Mouse (Mus musculus): ENCODE measurements at regions not wholly inside any gene's neighbourhood (a gene's known extent, or its start where the extent isn't known, plus 50 kb on each side); places are given as distances from the start of the nearest gene placed in this dataset.

DNA sequence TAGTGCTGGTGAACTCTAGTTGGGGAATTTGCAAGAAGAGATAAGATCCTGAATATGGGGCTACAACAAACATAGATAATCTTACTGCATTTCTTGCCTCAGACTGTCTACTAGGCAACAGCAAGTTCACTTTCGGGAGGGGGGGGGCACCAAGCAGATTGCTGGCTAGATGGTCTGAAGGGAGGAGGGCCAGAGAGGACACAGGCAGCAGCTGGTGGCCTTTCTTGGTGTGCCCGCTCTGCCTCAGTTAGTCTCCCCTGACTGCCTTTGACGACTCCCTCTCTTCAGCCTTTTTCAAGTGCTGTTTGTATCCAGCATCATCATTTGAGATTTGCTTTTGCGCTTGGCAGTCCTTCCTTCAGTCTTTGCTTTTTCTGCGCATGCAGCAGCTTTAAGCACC lies 242.2 kb downstream of the 1500009L16Rik start:
- Histone ChIP-seq H3K4me3 (ENCODE audit: insufficient read depth, poor library complexity, severe bottlenecking) (no peak overlapping the region), H3K79me2 (ENCODE audit: control insufficient read depth, insufficient read depth) (no peaks in the 10 kb centered on the region), H3K79me3 (ENCODE audit: low read depth) (no peaks in the 10 kb centered on the region), H3K27me3 (ENCODE audit: control insufficient read depth, insufficient read depth, insufficient read length) (no peaks in the 10 kb centered on the region), H3K36me3 (ENCODE audit: control insufficient read depth, insufficient read depth) (no peaks in the 10 kb centered on the region), H3ac (ENCODE audit: control insufficient read depth, insufficient read length, low read depth) (no peak overlapping the region)
- no peak for TF ChIP-seq FOSL1 (IDR thresholded peaks at IDR 0.05; ENCODE audit: insufficient read depth, low read length, poor library complexity, severe bottlenecking)

DNA sequence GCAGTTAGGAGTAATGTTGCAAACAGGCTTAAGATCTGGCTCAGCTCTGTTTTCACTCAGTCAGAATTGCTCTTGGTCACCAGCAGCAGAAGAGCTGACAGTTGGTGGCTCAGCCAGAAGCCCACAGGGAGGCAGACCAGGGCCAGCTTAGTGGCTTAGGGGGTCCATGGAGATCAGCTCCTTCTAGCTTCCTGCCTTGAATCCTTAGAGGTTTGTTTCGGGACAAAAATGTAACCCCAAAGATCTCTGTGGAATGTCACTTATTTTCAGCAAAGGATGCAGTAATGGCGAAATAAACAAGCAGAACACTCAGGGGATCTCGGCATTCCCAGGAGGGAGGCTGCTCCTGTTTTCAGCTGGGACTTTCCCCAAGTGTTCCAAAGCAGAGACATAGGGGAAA lies 247.8 kb downstream of the 1500009L16Rik start:
- Histone ChIP-seq H3K79me2 (ENCODE audit: control insufficient read depth, insufficient read depth) (no peaks in the 10 kb centered on the region), H3ac (ENCODE audit: control insufficient read depth, insufficient read length, low read depth) (no peak overlapping the region), H3K4me3 (ENCODE audit: insufficient read depth, poor library complexity, severe bottlenecking) (no peak overlapping the region), H3K79me3 (ENCODE audit: low read depth) (no peaks in the 10 kb centered on the region), H3K27me3 (ENCODE audit: control insufficient read depth, insufficient read depth, insufficient read length) (no peaks in the 10 kb centered on the region), H3K36me3 (ENCODE audit: control insufficient read depth, insufficient read depth) (no peaks in the 10 kb centered on the region)
- TF ChIP-seq FOSL1 (IDR thresholded peaks at IDR 0.05; ENCODE audit: insufficient read depth, low read length, poor library complexity, severe bottlenecking) = no peak

DNA sequence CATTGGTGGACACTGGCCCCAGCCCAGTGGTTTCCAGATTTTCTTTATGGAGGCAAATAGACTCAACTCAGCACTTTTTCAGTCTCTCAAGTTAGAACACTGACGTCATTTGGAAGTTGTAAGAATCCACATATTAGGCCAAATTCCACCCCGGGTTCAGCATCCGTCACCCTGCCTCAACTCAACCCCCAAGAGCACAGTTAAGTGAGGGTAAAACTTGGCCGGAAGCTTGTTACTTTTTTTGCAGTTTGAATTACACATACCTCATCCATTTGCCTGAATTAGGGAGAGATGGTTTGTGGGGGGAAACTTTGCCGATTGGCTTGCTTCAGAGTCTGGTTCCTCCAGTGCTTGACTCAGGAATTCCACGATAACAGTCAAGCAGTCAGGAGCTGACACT lies 251.9 kb downstream of the 1500009L16Rik start:
- Histone ChIP-seq H3K79me3 (ENCODE audit: low read depth) (no peaks in the 10 kb centered on the region), H3K4me3 (ENCODE audit: insufficient read depth, poor library complexity, severe bottlenecking) (no peak overlapping the region), H3K27me3 (ENCODE audit: control insufficient read depth, insufficient read depth, insufficient read length) (no peaks in the 10 kb centered on the region), H3ac (ENCODE audit: control insufficient read depth, insufficient read length, low read depth) (no peak overlapping the region), H3K79me2 (ENCODE audit: control insufficient read depth, insufficient read depth) (no peaks in the 10 kb centered on the region), H3K36me3 (ENCODE audit: control insufficient read depth, insufficient read depth) (no peaks in the 10 kb centered on the region)
- TF ChIP-seq MYOD1 (IDR thresholded peaks at IDR 0.05; ENCODE audit: control insufficient read depth, insufficient read length, low read depth) (no peak), MAX (IDR thresholded peaks at IDR 0.05) (no peak), FOSL1 (IDR thresholded peaks at IDR 0.05; ENCODE audit: insufficient read depth, low read length, poor library complexity, severe bottlenecking) (no peak), USF1 (IDR thresholded peaks at IDR 0.05; ENCODE audit: low read depth) (no peak), CEBPB (IDR thresholded peaks at IDR 0.05; ENCODE audit: low read depth) (no peak), CTCF (IDR thresholded peaks at IDR 0.05; ENCODE audit: control insufficient read depth, insufficient read depth, insufficient read length) (no peak), MYOG (IDR thresholded peaks at IDR 0.05; ENCODE audit: control insufficient read depth, extremely low read depth, insufficient read length) (no peak)

DNA sequence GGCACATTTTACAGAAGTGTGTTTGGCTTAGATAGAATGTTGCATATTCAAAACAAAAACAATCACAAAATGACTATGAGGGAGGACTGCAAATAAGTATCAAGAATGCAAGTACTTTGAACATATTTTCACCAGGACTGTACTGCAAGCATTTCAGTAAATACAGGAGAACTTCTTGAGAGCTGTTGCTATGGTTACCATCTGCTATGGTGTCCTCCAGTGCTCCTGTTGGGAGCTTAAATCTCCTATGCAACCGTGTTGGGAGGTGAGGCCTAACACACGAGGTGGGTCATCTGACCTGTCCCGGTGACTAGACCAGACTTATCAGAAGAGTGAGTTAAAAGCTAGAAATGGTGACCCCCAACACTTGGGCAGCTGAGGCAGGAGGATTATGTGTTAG lies 253.9 kb downstream of the 1500009L16Rik start:
- Histone ChIP-seq H3K27me3 (ENCODE audit: control insufficient read depth, insufficient read depth, insufficient read length) (no peaks in the 10 kb centered on the region), H3ac (ENCODE audit: control insufficient read depth, insufficient read length, low read depth) (no peak overlapping the region), H3K79me3 (ENCODE audit: low read depth) (no peaks in the 10 kb centered on the region), H3K4me3 (ENCODE audit: insufficient read depth, poor library complexity, severe bottlenecking) (no peak overlapping the region), H3K36me3 (ENCODE audit: control insufficient read depth, insufficient read depth) (no peaks in the 10 kb centered on the region), H3K79me2 (ENCODE audit: control insufficient read depth, insufficient read depth) (no peaks in the 10 kb centered on the region)
- no peak for TF ChIP-seq MAX (IDR thresholded peaks at IDR 0.05)
- TF ChIP-seq MYOG (IDR thresholded peaks at IDR 0.05; ENCODE audit: control insufficient read depth, extremely low read depth, insufficient read length) = no peak
- TF ChIP-seq MYOD1 (IDR thresholded peaks at IDR 0.05; ENCODE audit: control insufficient read depth, insufficient read length, low read depth) = no peak
- no peak for TF ChIP-seq CEBPB (IDR thresholded peaks at IDR 0.05; ENCODE audit: low read depth)
- TF ChIP-seq CTCF (IDR thresholded peaks at IDR 0.05; ENCODE audit: control insufficient read depth, insufficient read depth, insufficient read length) = no peak
- TF ChIP-seq FOSL1 (IDR thresholded peaks at IDR 0.05; ENCODE audit: insufficient read depth, low read length, poor library complexity, severe bottlenecking) = no peak
- TF ChIP-seq USF1 (IDR thresholded peaks at IDR 0.05; ENCODE audit: low read depth) = no peak

DNA sequence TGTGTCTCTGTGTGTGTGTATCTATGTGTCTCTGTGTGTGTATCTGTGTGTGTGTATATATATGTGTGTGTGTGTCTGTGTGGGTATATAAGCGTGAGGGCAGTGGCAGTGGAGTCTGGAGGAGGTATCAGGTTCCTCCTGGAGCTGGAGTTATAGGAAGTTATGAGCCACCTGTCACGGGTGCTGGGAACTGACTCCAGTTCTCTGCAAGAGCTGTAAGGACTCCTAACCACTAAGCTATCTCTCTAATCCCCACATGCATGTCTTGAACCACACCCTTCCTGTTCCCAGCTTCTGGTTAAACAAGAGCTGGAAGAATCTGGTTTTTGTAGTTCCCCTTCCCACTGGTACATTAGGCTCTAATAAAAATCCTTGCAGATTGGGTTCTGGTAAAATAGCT lies 257.3 kb downstream of the 1500009L16Rik start:
- Histone ChIP-seq H3K79me2 (ENCODE audit: control insufficient read depth, insufficient read depth) (no peaks in the 10 kb centered on the region), H3K4me3 (ENCODE audit: insufficient read depth, poor library complexity, severe bottlenecking) (no peak overlapping the region)
- no peak for TF ChIP-seq CEBPB (IDR thresholded peaks at IDR 0.05; ENCODE audit: low read depth)
- no peak for TF ChIP-seq USF1 (IDR thresholded peaks at IDR 0.05; ENCODE audit: low read depth)
- TF ChIP-seq MYOG (IDR thresholded peaks at IDR 0.05; ENCODE audit: control insufficient read depth, extremely low read depth, insufficient read length) = no peak
- TF ChIP-seq CTCF (IDR thresholded peaks at IDR 0.05; ENCODE audit: control insufficient read depth, insufficient read depth, insufficient read length) = no peak
- no peak for TF ChIP-seq FOSL1 (IDR thresholded peaks at IDR 0.05; ENCODE audit: insufficient read depth, low read length, poor library complexity, severe bottlenecking)
- TF ChIP-seq MYOD1 (IDR thresholded peaks at IDR 0.05; ENCODE audit: control insufficient read depth, insufficient read length, low read depth) = no peak
- TF ChIP-seq MAX (IDR thresholded peaks at IDR 0.05) = no peak

DNA sequence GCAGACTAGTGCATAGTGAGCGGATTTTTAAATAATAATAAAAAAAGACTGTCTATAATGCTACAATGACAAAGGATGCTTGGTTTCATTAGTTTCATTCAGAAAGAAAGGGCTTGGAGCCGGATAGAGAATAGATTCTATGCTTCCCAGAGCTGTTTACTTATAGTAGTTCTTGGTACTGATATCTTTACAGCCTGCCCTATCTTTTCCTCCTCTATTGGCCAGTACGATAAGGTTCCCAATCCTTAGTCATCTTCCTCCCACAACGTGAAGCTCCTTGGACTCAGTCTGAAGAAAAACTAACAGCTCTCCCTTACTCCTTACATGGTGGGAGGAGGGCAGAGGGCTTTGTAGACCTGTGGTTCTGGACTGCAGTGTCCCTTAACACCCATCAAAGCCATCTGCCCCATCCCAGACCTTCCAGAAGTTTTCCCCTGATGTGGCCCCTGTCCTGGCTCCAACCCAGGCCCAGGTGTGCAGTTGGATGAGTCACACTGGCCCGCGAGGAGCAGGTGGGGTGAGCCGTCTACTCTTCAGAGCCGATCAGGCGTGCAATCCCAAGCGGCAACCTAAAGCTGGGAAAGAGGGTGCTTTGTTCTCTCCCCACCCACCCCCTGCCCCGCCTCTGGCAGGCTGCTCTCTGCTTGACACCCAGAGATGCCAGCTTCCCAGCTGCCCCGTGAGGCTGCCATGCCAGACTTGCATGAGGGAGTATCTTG lies 262.2 kb downstream of the 1500009L16Rik start:
- TF ChIP-seq CTCF (IDR thresholded peaks at IDR 0.05; ENCODE audit: control insufficient read depth, insufficient read depth, insufficient read length) = no peak
- no peak for TF ChIP-seq USF1 (IDR thresholded peaks at IDR 0.05; ENCODE audit: low read depth)
- no peak for TF ChIP-seq MYOG (IDR thresholded peaks at IDR 0.05; ENCODE audit: control insufficient read depth, extremely low read depth, insufficient read length)
- TF ChIP-seq MYOD1 (IDR thresholded peaks at IDR 0.05; ENCODE audit: control insufficient read depth, insufficient read length, low read depth) = no peak
- TF ChIP-seq CEBPB (IDR thresholded peaks at IDR 0.05; ENCODE audit: low read depth) = no peak
- TF ChIP-seq MAX (IDR thresholded peaks at IDR 0.05) = no peak
- no peak for TF ChIP-seq FOSL1 (IDR thresholded peaks at IDR 0.05; ENCODE audit: insufficient read depth, low read length, poor library complexity, severe bottlenecking)
- Histone ChIP-seq H3ac (ENCODE audit: control insufficient read depth, insufficient read length, low read depth) (no peak overlapping the region), H3K27me3 (ENCODE audit: control insufficient read depth, insufficient read depth, insufficient read length) (no peaks in the 10 kb centered on the region), H3K36me3 (ENCODE audit: control insufficient read depth, insufficient read depth) (no peaks in the 10 kb centered on the region), H3K4me3 (ENCODE audit: insufficient read depth, poor library complexity, severe bottlenecking) (no peak overlapping the region), H3K79me3 (ENCODE audit: low read depth) (no peaks in the 10 kb centered on the region), H3K79me2 (ENCODE audit: control insufficient read depth, insufficient read depth) (no peaks in the 10 kb centered on the region)

More for the DNA sequence above, 257.3 kb downstream of the 1500009L16Rik start:
- H3K27me3 ChIP-seq (ENCODE audit: control insufficient read depth, insufficient read depth, insufficient read length) = no peaks in the 10 kb centered on the region
- no peaks in the 10 kb centered on the region for H3K36me3 ChIP-seq (ENCODE audit: control insufficient read depth, insufficient read depth)
- no peaks in the 10 kb centered on the region for H3K79me3 ChIP-seq (ENCODE audit: low read depth)
- no peak overlapping the region for H3ac ChIP-seq (ENCODE audit: control insufficient read depth, insufficient read length, low read depth)
